Mouse (Mus musculus): ENCODE data around the gene Ntrk2. TPM values are rescaled to one million over a fixed set of nuclear protein-coding genes. Genes with fewer than 3 reads are reported as not detected.

Gene Ntrk2
- polyA plus RNA-seq, 1 experiment from 2014 or later: 1.3 TPM

GRCm38 (mm10) chr13:58923496-58923895, 117.1 kb downstream of the Ntrk2 start:
- Histone ChIP-seq H3K27ac (ENCODE audit: low read depth) (no peak overlapping the region), H3K4me1 (ENCODE audit: insufficient read depth) (no peaks in the 10 kb centered on the region), H3K36me3 (ENCODE audit: insufficient read depth) (no peaks in the 10 kb centered on the region), H3K9me3 (ENCODE audit: low read depth, low read length) (no peaks in the 10 kb centered on the region), H3K9ac (no peak overlapping the region), H3K4me2 (no peak overlapping the region), H3K4me3 (ENCODE audit: low read depth, low read length) (no peak overlapping the region), H3K27me3 (ENCODE audit: insufficient read depth, low read length) (no peaks in the 10 kb centered on the region)
- TF ChIP-seq CTCF (IDR thresholded peaks at IDR 0.05; ENCODE audit: low read depth): no peak
- WGBS: 84% methylated on average over 7 of the region's 7 CpGs
- no peak for ATAC-seq (ENCODE audit: insufficient read depth)
- DNase-seq: no peak

DNA sequence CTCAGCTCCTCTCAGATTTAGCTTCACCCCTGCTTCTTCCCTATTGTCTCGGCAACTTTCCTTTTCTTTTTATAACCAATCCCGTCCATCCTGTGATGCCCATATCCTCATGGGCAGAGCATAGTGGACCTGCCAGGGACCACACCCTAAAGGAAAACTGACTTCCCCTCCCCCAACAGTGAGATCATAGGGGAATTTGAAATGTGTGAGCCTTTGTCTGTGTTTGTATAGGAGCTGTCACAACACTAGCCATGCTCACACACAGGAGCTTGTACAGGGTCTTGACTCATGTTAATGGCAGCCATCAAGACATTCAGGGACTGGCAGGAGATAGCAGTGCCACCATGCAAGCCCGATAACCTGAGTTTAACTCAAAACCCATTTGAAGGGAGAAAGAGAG, 118.1 kb downstream of the Ntrk2 start:
- H3K27me3 ChIP-seq (ENCODE audit: insufficient read depth, low read length): no peaks in the 10 kb centered on the region
- no peak for TF ChIP-seq CTCF (IDR thresholded peaks at IDR 0.05; ENCODE audit: low read depth)
- no peak overlapping the region for H3K27ac ChIP-seq (ENCODE audit: low read depth)
- H3K4me3 ChIP-seq (ENCODE audit: low read depth, low read length): no peak overlapping the region
- no peak overlapping the region for H3K4me2 ChIP-seq
- no peaks in the 10 kb centered on the region for H3K9me3 ChIP-seq (ENCODE audit: low read depth, low read length)
- no peak overlapping the region for H3K9ac ChIP-seq
- no peak for DNase-seq
- ATAC-seq (ENCODE audit: insufficient read depth): no peak
- 68% methylated on average over 3 of the region's 3 CpGs for WGBS
- H3K36me3 ChIP-seq (ENCODE audit: insufficient read depth): no peaks in the 10 kb centered on the region
- H3K4me1 ChIP-seq (ENCODE audit: insufficient read depth): no peaks in the 10 kb centered on the region

DNA sequence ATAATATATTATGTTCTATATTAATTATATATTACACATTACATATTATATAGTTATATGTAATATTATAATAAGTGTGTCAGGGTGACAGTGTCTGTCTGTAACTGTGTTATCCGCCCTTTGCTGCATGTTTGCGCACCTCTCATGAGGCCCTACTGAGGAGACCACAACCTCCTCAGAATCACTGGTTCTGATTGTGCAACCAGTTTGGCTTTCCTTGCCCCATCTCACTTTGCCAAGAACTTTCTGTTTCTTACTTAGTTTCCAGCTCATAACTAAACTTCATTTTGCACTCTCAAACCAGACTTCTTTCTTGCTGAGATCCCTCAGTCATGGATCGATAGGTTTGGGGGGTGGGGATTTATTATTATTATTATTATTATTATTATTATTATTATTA, 120.8 kb downstream of the Ntrk2 start:
- TF ChIP-seq CTCF (IDR thresholded peaks at IDR 0.05; ENCODE audit: low read depth): no peak
- Histone ChIP-seq H3K4me3 (ENCODE audit: low read depth, low read length) (no peak overlapping the region), H3K27me3 (ENCODE audit: insufficient read depth, low read length) (no peaks in the 10 kb centered on the region), H3K9ac (no peak overlapping the region), H3K27ac (ENCODE audit: low read depth) (no peak overlapping the region), H3K9me3 (ENCODE audit: low read depth, low read length) (no peaks in the 10 kb centered on the region), H3K4me1 (ENCODE audit: insufficient read depth) (no peaks in the 10 kb centered on the region), H3K36me3 (ENCODE audit: insufficient read depth) (no peaks in the 10 kb centered on the region), H3K4me2 (no peak overlapping the region)
- WGBS: 96% methylated on average over 3 of the region's 3 CpGs
- ATAC-seq (ENCODE audit: insufficient read depth) (no peak), DNase-seq (no peak)

DNA sequence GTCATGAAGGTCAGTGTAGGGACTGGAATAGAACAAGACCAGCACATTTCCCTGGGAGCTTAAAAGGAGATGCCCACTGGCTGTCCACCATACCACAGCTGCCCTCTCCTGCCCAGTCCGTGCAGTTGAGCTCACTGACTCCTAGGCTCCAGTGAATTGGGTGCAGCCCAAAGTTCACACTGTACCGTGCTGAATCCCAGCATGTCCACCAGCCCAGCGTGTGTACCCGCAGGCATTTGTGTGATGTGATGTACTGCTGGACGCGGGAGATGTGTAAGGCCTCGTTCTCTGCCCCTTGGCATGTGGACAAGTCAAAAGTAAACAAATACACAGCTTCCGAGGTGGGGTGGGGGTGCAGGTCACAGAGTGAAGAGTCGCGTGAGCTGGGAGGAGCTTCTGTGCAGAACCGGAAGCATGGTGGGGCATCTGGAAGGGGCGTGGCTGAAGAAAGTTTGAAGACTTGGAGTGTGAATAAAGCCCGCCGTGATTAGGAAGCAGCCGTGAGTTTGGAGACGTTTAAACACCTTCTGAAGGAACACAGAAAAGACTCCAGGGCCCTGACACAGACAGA, 121.4 kb downstream of the Ntrk2 start:
- TF ChIP-seq CTCF (IDR thresholded peaks at IDR 0.05; ENCODE audit: low read depth): no peak
- no peak overlapping the region for H3K9ac ChIP-seq
- peak; percentile 31; the same call in 1 of the 2 replicates for ATAC-seq (ENCODE audit: insufficient read depth)
- no peaks in the 10 kb centered on the region for H3K36me3 ChIP-seq (ENCODE audit: insufficient read depth)
- H3K4me2 ChIP-seq: peak overlapping the region; percentile 25; the same call in 1 of the 2 replicates
- no peaks in the 10 kb centered on the region for H3K27me3 ChIP-seq (ENCODE audit: insufficient read depth, low read length)
- 43% methylated on average over 16 of the region's 16 CpGs for WGBS
- H3K4me1 ChIP-seq (ENCODE audit: insufficient read depth): no peaks in the 10 kb centered on the region
- no peak overlapping the region for H3K4me3 ChIP-seq (ENCODE audit: low read depth, low read length)
- no peak overlapping the region for H3K27ac ChIP-seq (ENCODE audit: low read depth)
- no peaks in the 10 kb centered on the region for H3K9me3 ChIP-seq (ENCODE audit: low read depth, low read length)
- DNase-seq: peak; percentile 26

DNA sequence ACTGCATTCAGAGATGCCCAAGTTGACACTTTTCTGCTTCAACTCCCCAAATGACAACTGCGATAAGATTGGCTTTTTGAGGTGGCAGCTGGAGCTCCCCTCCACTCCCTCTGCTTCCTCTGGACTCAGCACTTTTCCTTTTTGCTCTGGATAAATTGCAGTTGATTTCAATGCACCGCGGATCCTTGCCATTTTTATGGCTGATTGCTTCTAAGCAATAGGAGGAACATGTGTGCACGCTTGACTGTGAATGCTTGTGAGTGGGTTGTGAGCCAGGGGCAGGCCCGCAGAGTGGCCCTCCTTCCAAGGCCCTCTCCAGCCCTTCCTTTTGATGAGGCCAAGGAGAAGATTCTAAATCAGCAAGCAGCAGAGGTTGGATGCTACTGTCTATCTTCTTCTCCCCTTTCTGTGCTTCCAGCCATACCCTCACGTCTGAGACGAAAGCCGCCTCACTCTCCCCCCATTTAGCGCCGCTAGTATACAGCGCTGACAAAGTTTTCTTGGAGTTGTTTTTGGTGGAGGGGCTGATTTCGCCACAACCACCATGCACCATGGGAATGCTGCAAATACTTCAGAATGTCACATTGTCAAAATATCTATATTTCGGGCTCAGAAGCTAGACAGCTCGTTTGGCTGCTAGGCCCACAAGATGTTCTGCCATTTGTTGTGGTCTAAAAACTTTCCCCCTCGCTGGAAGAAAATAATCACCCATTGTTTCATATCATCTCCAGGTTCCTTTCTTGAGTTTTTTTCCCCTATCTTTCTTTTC, 122.5 kb downstream of the Ntrk2 start:
- Histone ChIP-seq H3K36me3 (ENCODE audit: insufficient read depth) (no peaks in the 10 kb centered on the region), H3K27ac (ENCODE audit: low read depth) (no peak overlapping the region), H3K9me3 (ENCODE audit: low read depth, low read length) (no peaks in the 10 kb centered on the region), H3K4me1 (ENCODE audit: insufficient read depth) (no peaks in the 10 kb centered on the region), H3K4me3 (ENCODE audit: low read depth, low read length) (no peak overlapping the region), H3K9ac (no peak overlapping the region), H3K4me2 (no peak overlapping the region), H3K27me3 (ENCODE audit: insufficient read depth, low read length) (no peaks in the 10 kb centered on the region)
- no peak for ATAC-seq (ENCODE audit: insufficient read depth)
- WGBS: 79% methylated on average over 15 of the region's 15 CpGs
- DNase-seq: no peak
- TF ChIP-seq CTCF (IDR thresholded peaks at IDR 0.05; ENCODE audit: low read depth): no peak

GRCm38 (mm10) chr13:58930161-58930560, 123.8 kb downstream of the Ntrk2 start:
- Histone ChIP-seq H3K36me3 (ENCODE audit: insufficient read depth) (no peaks in the 10 kb centered on the region), H3K4me1 (ENCODE audit: insufficient read depth) (no peaks in the 10 kb centered on the region), H3K9me3 (ENCODE audit: low read depth, low read length) (no peaks in the 10 kb centered on the region), H3K4me2 (no peak overlapping the region), H3K27me3 (ENCODE audit: insufficient read depth, low read length) (no peaks in the 10 kb centered on the region), H3K9ac (no peak overlapping the region), H3K4me3 (ENCODE audit: low read depth, low read length) (no peak overlapping the region), H3K27ac (ENCODE audit: low read depth) (no peak overlapping the region)
- DNase-seq (no peak), ATAC-seq (ENCODE audit: insufficient read depth) (no peak)
- TF ChIP-seq CTCF (IDR thresholded peaks at IDR 0.05; ENCODE audit: low read depth): no peak
- 80% methylated on average over 1 of the region's 1 CpGs for whole genome bisulfite sequencing

- no peak overlapping the region for H3K27ac ChIP-seq (ENCODE audit: low read depth)
- WGBS: 39% methylated on average over 4 of the region's 4 CpGs
- no peak for TF ChIP-seq CTCF (IDR thresholded peaks at IDR 0.05; ENCODE audit: low read depth)
- no peak overlapping the region for H3K9ac ChIP-seq
- H3K27me3 ChIP-seq (ENCODE audit: insufficient read depth, low read length): no peaks in the 10 kb centered on the region
- no peaks in the 10 kb centered on the region for H3K4me1 ChIP-seq (ENCODE audit: insufficient read depth)
- ATAC-seq (ENCODE audit: insufficient read depth): no peak
- no peak for DNase-seq
- no peaks in the 10 kb centered on the region for H3K36me3 ChIP-seq (ENCODE audit: insufficient read depth)
- H3K4me3 ChIP-seq (ENCODE audit: low read depth, low read length): no peak overlapping the region
- no peak overlapping the region for H3K4me2 ChIP-seq
- no peaks in the 10 kb centered on the region for H3K9me3 ChIP-seq (ENCODE audit: low read depth, low read length)
Measured at GRCm38 (mm10) chr13:58933126-58933525, 126.8 kb downstream of the Ntrk2 start.
